Mouse (Mus musculus): ENCODE data around the gene Fnip2.

GRCm38 (mm10) chr3:79494028-79494427 lies 73.6 kb downstream of the Fnip2 start:
- TF ChIP-seq CTCF (IDR thresholded peaks at IDR 0.05; ENCODE audit: low read depth, low read length): no peak
- no peak for TF ChIP-seq EP300 (IDR thresholded peaks at IDR 0.05; ENCODE audit: insufficient read depth, low read depth, low read length)
